Mouse (Mus musculus) layer of hippocampus, postnatal 25 days (tissue): ENCODE measurements at regions not wholly inside any gene's neighbourhood (a gene's known extent, or its start where the extent isn't known, plus 50 kb on each side); places are given as distances from the start of the nearest gene placed in this dataset.
A peak's percentile ranks its signal among the peaks of the same experiment; 100 is the strongest.
"Not testable (repeated sequence)": the region's sequence is repeated elsewhere in the genome, so short reads cannot be mapped to it uniquely, and the experiment has no call there.

Experiments
- DNase-seq, 2 experiments: peaks; one replicate each; pipeline ENCODE4 v3.0.0; 2022; ENCODE audit warnings: mixed read lengths in 2 of 2, low spot score in 1 of 2; ENCODE audit errors: extremely low spot score in 1 of 2

DNA sequence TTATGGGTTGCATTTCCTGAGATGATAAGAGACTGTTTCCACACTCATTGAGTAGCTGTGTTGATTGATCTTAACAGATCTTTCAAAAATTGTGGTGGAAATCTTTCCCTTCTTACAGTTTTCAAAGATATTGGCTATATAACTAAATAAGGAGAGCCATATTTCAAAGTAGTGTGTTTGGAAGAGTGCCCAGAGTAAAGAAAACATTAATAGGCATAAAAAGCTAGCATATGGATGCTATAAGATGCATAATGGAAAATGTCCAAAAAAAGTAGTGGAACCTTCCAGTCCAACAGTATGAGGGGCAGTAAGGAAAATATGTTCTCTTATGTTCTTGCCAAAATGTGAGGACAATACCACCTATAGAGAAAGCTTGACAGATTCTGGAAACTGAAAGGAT, 137.2 kb upstream of the Speer3 start:
- no peak for DNase-seq

DNA sequence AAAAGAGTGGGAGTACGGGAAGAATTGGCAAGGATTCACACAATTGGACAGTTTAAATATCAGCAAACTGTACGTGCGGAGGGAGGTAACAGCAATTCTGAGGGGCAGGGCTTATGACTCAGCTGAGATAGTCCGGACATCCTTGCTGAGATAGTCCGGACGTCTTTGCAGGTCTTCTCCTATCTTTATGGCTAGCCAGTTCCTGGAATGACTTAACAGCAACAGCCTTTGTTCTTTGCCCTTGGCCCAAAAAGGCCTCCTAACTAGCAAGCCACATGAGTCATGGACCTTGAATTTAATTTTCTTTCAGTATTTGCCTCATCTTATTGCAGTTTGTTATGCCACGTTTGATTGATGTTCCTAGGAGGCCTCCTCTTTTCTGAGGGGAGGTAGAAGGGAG, 133.1 kb upstream of the Speer3 start:
- not testable (repeated sequence) for DNase-seq

DNA sequence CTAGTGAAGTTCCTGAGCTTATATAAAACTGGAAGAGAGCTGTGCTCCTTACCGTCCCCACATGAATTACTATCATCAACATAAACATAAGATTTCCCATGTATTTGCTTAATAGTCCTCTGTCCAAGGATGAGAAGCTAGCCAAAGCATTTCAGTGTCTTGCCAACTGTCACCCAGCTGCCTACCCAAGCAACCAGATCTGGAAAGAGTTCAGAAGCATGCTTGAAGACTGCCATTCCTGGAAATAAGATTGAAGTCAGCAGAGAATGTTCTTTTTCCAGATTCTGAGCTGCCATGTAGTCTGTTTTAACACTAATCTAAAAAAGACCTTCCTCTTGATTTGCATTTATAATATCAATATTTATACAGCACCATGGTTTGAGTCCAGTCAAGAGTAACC, 131.9 kb upstream of the Speer3 start:
- no peak for DNase-seq

DNA sequence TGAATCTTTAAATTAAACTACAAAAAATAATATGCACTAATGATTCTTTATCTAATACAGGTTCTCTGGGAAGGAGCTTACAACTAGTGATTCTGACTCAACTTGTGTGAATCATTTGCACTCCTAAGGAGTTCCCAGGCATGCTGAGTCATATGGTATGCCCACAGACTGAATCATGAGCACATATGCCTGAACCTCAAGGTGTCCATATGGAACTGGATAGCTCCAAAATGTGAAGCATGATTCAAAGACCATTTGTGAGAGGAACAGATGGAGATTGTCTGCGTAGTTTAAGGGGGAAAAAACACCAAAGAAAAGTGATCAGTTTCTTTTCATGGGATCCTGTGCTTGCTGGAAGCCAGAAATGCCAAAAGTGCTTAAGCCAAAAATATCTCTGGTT, 124.0 kb upstream of the Speer3 start:
- DNase-seq: peak in 1 of 2 experiments; percentile 13

DNA sequence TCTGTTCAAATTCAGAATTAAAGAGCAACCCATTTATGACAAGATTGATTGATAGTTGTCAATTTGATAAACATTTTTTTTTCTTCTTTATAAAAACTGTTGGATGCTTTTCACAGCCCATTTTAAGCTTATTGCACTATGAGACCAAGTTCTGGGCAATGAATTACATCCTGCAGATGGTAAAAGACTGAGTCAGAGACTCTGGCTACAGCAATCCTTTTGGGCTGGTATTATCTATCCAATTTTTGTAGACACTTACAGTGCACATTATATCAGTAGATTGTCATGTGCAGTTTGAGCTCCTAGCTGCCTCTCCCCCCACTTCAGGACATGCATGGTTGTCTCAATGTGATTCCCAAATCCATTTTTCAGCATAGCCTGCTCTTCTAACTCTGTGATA, 122.6 kb upstream of the Speer3 start:
- DNase-seq: no peak

DNA sequence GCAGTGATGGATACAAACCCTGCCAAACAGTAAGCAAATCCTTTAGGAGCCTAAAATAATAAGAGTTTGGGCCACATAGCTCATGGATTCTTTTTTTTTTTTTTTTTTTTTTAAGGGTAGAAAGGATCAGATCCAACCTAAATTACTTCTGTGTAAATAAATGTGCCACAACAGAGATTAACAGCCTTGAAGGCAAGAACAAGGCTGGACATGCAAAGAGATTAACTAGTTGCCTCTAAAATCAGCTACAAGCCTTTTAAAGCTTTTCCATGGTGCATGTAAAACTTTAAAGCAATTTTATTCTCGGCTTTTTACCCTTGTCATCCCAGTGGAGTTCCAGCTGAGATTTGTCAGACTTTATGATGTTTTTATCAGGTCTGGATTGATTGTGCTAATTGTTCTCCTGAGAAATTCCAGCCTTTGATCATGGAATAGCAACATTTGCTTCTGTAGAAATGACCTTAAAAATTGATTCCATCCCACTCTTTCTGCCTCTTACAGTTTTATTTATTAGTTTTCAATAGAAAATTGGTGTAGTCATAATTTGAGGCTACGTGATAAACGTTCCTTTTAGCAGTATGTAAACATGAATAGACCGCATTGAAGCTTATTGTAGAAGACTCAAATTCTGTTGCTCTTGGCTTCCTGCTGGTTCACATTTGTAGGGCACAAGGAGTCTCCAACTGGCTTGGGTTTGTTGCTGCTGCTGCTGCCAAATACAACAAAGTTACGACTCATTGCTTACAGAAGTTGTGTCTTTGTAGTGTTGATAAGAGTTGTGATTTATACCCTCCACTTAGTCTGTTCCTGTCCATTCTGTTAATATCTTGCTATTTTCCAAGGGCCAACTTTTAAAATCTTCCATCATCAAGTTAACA, 100.3 kb upstream of the Speer3 start:
- no peak for DNase-seq

DNA sequence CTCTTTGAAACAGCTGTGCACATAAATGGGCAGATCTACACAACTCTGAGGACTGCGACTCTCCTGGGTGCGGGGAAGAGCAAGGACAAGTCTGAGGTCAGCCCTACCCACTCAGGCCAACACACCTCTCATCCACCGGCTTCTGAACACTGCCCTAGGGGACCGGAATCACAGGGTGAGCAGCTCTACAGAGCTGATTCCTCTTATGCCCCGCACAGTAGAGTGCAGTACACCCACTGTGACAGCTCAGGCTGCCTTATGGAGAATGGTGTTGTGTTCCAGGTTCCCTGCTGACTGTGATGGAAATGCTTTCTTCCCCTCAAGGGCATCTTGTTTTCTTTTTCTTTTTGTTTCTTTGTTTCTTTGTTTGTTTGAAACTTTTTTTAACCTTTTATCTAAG, 96.6 kb upstream of the Speer3 start:
- no peak for DNase-seq
